Mouse (Mus musculus): ENCODE results near the gene Rnf186.
"Not testable (repeated sequence)": the region's sequence is repeated elsewhere in the genome, so short reads cannot be mapped to it uniquely, and the experiment has no call there.

Rnf186 gene

DNA sequence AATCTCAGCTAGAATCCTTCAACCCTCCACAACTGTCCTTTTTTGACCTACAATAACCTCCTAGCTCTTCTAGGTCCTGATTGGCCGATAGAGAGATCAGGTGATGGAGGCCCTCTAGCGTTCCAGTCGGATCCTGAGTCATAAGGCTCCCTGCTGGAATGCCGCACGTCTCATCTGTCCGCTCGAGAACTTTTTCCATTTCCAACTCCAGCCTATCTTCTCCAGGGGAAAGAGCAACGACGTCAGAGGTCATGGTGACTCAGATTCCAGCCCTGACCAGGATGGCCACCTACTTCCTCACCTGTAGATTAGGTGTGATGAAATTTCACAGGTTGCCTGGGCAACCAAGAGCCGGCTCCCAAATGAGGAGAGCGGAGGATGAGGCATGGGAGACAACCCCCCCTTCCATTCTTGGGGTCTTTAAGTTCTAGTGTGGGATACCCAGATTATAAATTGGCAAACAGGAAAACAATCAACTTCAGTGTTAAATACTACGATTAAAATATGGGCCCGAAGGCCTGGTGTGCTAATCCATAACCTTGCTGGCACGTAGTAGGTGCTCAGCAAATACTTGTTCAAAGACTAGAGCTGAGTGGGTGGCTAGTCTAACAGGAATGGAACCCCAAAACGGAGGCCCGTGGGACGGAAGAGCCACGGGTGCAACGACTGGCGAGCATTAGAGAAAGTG lies 5.4 kb downstream of the Rnf186 start:
- DNase-seq (ENCODE audit: low spot score), result peak; percentile 50

DNA sequence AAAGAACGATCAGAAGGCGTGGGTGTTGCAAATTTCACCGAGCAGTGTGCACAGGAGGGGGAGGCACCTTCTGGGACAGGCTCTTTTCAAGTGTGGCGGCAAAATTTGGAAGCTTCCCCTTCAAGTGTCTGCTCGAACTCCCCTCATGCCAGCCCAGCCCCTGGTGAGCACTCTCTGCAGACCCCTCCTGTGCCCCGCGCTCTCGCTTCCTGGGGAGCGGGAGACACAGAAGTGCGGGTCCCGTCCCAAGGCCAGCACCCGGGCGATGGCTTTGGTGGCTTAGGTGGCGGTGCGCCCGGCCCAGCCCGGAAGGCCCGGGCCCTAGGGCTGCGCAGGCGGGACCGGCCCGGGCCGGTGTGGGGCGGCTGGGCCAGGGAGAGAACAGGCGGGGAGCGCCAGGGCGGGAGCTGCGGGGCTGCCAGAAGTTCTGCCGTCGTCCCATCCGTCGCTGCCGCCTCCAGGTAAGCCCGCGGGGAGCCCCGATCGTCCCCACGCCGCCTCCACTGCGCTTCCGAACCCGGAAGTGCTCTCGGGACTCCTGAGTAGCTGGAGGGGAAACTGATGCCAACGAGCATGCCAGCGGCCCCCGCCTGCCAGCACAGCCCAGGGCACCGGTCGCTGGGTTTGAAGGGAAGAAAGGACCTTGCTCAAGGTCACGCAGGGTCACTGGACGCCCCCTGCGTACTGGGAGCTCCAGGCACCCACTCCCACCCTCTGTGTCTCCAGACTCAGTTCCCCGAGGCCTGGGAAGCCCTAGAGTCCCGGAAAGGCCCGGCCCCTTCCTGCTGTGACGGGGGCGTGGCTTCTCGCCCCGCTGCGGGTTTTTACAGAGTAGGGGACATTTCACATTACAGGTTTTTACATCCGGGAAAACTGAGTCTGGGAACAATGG lies 6.2 kb downstream of the Rnf186 start, which contains the start of gene Tmco4:
TSS of gene Tmco4 (plus strand) at position 62 of the 892 bp plus-strand sequence.
- peak; percentile 67 for DNase-seq (ENCODE audit: low spot score)

GRCm38 (mm10) chr4:138973719-138974115 lies 6.8 kb downstream of the Rnf186 start:
- no peak for DNase-seq (ENCODE audit: low spot score)

DNA sequence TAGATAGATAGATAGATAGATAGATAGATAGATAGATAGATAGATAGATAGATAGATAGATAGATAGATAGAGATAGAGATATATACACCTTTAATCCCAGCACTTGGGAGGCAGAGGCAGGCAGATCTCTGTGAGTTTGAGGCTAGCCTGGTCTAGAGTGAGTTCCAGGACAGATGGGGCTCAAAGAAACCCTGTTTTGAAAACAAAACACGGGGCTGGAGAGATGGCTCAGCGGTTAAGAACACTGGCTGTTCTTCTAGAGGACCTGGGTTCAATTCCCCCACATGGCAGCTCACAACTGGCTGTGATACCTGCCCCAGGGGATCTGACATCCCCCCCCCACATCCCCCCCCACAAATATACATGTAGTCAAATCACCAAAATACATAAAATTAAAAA lies 7.6 kb downstream of the Rnf186 start:
- not testable (repeated sequence) for DNase-seq (ENCODE audit: low spot score)

DNA sequence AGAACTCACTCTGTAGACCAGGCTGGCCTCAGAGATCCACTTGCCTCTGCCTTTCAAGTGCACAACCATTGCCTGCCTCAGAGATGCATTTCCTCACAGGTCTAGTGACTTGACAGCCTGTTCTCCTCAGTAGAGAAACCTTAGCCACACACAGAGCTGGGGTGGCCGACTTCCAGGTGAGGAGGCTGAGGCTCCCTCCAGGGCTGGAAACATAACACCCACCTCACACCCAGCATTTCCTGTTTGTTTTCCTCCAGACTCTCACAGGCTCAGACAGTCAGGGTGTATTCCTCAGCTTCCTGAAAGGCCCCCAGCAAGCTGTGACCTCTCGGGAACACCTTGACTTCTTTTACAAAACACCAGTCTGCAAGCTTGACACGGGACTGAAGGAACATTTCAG lies 8.3 kb downstream of the Rnf186 start:
- DNase-seq (ENCODE audit: low spot score), result no peak

DNA sequence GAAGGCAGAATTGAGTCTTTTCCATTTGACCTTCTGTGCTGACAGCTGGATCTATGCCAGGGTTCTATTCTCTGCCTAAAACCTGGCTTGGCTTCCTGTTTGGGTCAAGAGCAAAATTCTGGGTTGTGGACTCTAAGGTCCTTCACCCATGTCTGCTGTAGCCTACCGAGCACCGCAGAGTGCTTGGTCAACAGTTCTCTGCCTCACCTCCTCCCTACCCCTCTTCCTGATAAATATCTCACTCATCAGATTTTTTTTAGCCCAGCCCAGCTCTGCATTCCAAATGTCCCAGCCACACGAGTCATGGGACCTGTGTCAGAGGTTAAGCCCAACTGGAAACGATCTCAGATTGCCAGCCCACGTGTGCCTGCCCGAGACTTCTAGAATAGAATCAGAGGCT lies 9.1 kb downstream of the Rnf186 start:
- DNase-seq (ENCODE audit: low spot score), result no peak

DNA sequence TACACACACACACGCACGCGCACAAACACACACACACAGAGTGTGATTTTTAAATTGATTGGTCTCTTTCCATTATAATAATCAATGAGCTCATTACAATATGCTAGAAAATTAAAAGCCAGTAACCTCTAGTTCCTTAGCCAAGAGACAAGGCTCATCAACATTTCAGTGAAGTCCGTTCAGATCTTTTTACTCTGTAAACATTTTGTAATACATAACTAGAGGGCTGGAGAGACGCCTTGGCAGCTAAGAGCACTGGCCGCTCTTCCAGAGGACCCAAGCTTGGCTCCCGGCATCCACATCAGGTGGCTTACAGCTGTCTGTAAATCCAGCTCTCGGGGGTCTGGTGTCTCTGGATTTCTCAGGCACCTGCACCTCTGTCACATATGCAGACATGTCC lies 13.1 kb downstream of the Rnf186 start:
- DNase-seq (ENCODE audit: low spot score), result no peak

- peak; percentile 12 for DNase-seq (ENCODE audit: low spot score)
Observed at GRCm38 (mm10) chr4:138980771-138981420, 14.0 kb downstream of the Rnf186 start.

- DNase-seq (ENCODE audit: low spot score), result no peak
Observed at GRCm38 (mm10) chr4:138983422-138983821, 16.5 kb downstream of the Rnf186 start.

GRCm38 (mm10) chr4:138984744-138985143 lies 17.8 kb downstream of the Rnf186 start:
- no peak for DNase-seq (ENCODE audit: low spot score)

DNA sequence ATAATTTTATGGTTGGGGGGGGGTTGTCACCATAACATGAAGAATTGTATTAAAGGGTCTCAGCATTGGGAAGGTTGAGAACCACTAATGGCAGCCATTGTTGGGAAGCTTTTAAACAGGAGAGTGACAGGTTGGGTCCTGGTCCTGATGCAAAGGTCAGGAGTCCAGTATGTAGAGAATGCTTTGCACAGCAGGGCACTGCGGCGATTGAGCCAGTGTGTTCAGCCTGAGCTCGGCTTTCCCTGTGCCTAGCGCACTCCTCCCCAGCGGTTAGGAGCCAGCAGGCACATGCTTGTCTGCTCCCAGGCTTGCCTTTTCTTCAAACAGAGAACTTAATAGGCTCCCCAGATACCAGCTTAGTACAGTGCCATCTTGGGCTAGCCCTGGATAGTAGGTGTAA lies 19.4 kb downstream of the Rnf186 start:
- no peak for DNase-seq (ENCODE audit: low spot score)

DNA sequence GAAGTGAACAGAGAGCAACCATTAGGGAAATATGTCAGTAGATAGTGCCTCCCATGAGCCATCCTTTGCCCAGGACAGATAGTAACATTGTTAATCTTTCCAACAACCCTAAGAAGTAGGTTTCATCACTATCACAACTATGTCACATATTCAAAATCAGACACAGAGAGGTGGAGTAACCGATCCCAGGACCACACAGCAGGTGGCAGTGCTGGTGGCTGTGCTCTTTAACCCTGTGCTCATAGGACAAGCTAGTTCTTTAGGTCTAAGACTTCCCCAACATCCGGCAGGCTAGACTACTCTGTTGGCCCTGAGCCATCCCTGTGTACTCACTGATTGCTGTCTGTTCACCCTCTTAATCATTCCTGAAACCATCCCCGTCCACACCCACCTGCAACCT lies 27.5 kb downstream of the Rnf186 start:
- no peak for DNase-seq (ENCODE audit: low spot score)

DNA sequence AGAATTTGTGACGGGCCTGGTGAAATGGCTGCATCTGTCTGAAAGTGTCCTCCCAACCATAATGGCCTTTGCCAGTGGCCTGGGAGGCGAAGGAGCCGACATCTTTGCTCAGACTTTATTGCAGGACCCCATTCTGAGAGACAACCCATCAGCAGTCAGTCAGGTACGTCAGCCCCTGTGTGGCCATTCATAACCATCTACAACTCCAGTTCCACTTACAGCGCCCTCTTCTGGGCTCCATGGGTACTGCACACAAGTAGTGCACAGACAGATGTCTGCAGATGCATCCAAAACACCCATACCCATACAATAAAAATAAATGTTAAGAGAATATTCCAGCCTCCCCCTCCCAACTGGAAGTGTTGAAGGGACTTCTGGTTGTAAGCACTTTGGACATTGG lies 29.5 kb downstream of the Rnf186 start:
- DNase-seq (ENCODE audit: low spot score), result peak; percentile 13

DNA sequence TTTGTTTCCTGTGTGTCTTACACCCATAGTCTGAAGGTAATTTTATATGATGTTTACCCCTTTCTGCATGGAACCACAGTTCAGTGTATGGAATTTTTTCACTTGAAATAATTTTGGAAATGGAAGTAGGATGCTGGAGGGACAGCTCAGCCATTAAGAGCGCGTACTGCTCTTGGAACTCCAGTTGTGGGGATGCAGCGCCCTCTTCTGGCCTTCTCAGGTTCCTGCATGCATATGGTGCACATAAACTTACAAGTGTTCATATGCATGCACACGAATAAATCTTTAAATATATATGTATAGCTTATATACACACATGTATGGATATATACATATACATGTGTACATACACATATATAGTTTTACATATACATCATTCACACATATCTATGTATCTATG lies 30.2 kb downstream of the Rnf186 start:
- DNase-seq (ENCODE audit: low spot score), result no peak

DNA sequence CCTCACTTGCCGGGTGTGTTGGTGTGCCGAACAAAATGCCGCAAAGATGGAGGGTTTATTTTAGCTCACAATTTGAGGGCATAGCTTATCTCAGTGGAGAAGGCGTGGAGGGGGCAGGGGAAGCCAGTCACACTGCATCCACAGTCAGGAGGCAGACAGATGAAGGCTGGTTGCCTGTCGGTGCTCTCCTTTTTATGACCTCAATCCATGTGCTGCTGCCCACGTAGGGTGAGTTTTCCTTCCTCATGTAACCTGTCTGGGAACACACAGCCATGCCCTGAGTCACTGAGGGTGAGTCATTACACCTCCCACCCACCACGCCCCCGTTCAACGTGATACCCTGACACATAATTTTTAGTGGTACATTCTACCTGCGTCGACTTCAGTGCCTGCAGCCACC lies 31.7 kb downstream of the Rnf186 start:
- DNase-seq (ENCODE audit: low spot score), result no peak

DNA sequence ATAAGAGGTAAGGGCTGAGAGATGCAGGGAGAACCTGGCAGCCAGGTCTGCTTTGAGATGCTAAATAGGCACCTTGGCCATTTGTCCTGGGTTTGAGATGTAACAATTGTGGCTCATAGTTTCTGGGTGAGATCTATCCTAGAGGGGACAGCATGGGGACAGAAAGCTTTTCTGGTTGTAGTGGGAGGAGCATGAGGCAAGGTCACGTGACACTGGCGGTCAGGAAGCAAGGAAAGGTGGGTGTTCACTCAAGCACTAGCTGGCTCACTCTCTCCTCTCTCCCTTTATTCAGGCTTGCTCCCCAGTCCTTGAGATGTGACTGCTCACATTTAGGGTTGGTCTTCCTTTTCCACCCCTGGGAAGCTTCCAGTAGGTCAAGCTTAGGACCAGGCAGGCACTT lies 34.1 kb downstream of the Rnf186 start:
- no peak for DNase-seq (ENCODE audit: low spot score)

DNA sequence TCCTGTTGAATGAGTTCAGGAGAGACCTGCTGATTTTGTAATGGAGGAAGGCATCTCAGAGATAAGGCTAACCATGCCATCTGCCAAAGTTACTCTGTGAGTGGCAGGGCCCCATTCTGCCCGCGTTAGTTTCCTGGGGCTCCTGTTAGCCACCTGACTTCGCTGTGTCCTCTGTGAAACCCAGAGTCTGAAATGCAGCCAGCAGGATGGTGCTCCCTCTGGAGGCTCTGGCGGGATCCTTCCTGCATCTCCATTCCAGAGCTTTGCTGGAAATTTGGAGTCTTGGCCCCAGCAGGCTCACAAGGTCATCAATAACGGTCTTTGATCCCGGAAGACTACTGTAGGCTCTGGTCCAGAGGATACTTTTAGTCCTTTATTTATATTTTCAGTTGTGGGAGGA lies 34.5 kb downstream of the Rnf186 start:
- DNase-seq (ENCODE audit: low spot score), result no peak

- no peak for DNase-seq (ENCODE audit: low spot score)
Observed at GRCm38 (mm10) chr4:139004067-139004466, 37.2 kb downstream of the Rnf186 start.

DNA sequence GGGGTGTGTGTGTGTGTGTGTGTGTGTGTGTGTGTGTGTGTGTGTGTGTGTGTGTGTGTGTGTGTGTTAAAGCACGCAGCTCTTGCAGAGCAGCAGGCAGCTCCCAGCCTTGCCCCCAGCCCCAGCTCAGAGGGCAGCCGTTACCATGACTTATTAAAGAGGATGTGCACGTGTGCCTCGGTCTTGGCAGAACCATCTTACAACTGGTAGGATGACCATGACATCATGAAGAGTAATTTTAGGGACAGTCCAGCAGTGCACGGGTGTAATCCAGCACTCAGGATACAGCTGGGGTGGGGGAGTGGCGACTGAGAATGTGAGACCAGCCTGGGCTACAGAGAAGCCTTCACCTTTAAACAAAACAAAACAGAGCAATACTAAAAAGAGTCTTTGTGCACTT lies 38.3 kb downstream of the Rnf186 start:
- DNase-seq (ENCODE audit: low spot score), result no peak

DNA sequence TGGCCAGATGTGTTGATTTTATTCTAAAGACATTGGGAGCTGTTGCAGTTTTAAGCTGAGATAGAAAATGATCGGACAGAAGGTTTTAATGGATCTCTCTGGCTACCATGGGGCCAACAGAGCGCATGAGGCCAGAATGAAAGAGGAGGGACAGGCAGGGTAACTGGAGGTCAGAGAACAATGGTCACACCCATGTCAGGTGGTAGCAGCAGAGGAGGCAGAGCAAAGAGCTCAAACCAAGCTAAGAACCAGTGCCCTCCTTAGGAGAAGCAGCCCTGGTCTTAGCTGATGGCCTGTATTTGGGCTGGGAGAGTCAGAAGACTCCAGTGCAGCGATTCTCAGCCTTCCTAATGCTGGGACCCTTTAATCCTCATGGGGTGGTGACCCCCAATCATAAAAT lies 40.4 kb downstream of the Rnf186 start:
- no peak for DNase-seq (ENCODE audit: low spot score)

DNA sequence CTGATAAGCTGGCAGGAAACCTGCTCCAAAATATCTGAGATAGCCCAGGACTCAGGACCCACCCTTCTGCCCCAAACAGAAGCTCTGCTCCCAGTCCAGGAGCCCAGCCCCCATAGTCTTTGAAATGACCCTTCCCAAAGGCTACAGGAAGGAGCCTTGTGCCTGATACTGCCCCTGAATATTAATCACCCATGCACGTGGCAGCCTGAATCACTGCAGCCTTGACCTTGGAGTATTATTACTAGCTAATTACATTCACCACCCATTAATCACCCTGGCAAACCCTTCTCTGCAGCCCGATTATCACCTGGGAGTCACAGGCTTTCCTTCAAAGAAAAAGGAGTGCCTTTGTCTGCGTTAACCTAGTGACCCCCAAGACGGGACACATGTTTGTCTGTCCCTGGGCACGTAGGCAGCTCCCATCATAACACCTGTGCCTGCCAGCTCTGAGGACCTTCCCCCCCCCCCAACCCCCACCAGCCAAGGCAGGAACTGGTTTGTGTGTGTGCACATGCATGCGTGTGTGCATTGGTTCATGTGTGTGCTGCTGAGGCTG lies 41.1 kb downstream of the Rnf186 start:
- DNase-seq (ENCODE audit: low spot score), result no peak

GRCm38 (mm10) chr4:139011201-139011702 lies 44.3 kb downstream of the Rnf186 start:
- DNase-seq (ENCODE audit: low spot score), result no peak
